Mouse (Mus musculus): ENCODE data around the gene Ccr1.
A peak's percentile ranks its signal among the peaks of the same experiment; 100 is the strongest.
"Not testable (repeated sequence)": the region's sequence is repeated elsewhere in the genome, so short reads cannot be mapped to it uniquely, and the experiment has no call there.

Gene Ccr1

GRCm38 (mm10) chr9:123968290-123968912, at the start of gene Ccr1:
Gene Ccr1 (minus strand): TSS chr9:123968692.
- no peak for DNase-seq (ENCODE audit: low spot score in 2 of 2)

DNA sequence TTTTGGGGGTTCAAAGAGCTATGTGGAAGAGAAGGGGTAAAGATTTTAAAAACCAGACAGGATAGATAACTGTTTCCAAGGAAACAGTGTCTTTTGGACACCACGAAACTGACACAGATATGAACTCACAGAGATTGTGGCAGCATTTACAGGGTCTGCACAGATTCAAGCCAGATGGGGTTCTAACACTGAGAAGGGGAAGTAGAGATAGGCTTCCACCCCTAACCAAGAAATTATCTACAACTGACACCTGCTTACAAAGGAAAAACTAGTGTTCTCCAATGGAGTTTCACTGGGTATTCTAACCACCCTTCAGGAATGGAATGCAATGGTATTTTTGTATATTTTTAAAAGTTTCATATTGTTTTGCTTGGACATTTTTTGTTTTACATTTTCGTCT, 47.6 kb upstream of the Ccr1 start:
- no peak for DNase-seq (ENCODE audit: low spot score in 2 of 2)

DNA sequence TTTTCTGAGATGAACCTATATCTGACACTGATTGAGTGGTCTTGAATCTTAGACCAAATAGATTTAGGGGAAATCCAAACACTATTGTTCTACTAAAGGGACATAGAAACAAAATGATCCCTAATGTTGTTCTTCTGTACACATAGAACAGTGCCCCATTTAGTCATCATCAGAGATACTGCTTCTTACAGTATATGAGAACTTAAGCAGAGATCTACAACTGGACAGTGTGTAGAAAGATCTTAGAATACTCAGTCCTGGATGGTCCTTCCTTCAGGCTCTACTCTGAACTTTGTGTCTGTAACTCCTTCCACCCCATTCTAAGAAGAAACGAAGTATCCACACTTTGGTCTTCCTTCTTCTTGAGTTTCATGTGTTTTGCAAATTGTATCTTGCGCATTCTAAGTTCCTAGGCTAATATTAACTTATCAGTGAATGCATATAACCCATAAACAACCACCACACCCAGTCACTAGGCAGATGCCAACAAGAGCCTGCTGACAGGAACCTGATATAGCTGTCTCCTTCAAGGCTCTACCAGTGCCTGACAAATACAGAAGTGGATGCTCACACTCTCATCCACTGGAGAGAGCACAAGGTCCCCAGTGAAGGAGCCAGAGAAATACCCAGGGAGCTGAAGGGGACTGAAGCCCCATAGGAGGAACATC, 46.6 kb upstream of the Ccr1 start:
- DNase-seq (ENCODE audit: low spot score in 2 of 2), result no peak

GRCm38 (mm10) chr9:124013270-124013669, 44.8 kb upstream of the Ccr1 start:
- no peak for DNase-seq (ENCODE audit: low spot score in 2 of 2)

DNA sequence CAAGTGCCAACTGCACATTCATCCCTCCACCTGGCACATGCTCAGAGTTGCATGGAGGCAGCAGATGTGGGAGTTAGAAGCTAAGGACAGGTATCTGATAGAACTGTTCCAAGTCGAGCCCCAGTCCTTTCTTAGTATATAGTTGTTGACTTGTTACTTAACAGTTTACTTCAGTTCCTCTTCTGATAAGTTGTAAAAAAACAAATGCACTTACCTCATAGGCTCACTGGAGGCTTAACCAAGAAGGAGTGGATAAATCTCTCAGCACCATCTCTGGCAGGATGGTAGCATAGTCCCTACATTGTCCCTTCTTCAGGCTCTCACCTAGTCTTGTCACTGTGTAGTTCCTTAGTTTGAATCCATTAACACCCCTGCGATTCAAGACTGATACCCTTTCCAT, 44.2 kb upstream of the Ccr1 start:
- DNase-seq (ENCODE audit: low spot score in 2 of 2), result no peak

GRCm38 (mm10) chr9:123999784-124000183, 31.3 kb upstream of the Ccr1 start:
- no peak for DNase-seq (ENCODE audit: low spot score in 2 of 2)

- DNase-seq (ENCODE audit: low spot score in 2 of 2), result no peak
Measured at GRCm38 (mm10) chr9:123997719-123998118, 29.2 kb upstream of the Ccr1 start.

- DNase-seq (ENCODE audit: low spot score in 2 of 2), result no peak
Measured at GRCm38 (mm10) chr9:123991312-123991906, 22.9 kb upstream of the Ccr1 start.

DNA sequence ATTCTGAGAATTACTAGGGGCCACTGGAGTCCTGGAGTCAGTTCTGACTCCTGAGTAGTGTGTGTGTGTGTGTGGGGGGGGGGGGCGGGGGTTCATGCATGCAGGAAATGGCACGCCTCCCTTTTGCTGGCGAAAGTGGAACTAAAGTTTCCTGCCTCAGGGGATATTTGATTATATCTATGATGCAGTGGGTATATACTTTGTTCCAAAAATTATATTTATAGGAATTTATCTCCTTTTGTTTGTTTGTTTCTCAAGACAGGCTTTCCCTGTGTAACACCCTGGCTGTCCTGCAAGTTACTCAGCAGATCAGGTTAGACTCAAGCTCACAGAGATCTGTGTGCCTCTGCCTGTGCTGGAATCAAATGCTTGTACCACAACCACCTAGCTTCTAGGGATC, 21.2 kb upstream of the Ccr1 start:
- DNase-seq (ENCODE audit: low spot score in 2 of 2), result no peak

GRCm38 (mm10) chr9:123986217-123986616, 17.7 kb upstream of the Ccr1 start:
- peak in 1 of 2 experiments; percentile 13 for DNase-seq (ENCODE audit: low spot score in 2 of 2)

- no peak for DNase-seq (ENCODE audit: low spot score in 2 of 2)
Measured at GRCm38 (mm10) chr9:123984943-123985342, 16.5 kb upstream of the Ccr1 start.

GRCm38 (mm10) chr9:123982720-123983119, 14.2 kb upstream of the Ccr1 start:
- DNase-seq (ENCODE audit: low spot score in 2 of 2), result no peak

- no peak for DNase-seq (ENCODE audit: low spot score in 2 of 2)
Measured at GRCm38 (mm10) chr9:123981909-123982308, 13.4 kb upstream of the Ccr1 start.

- not testable (repeated sequence) for DNase-seq (ENCODE audit: low spot score in 2 of 2)
Measured at GRCm38 (mm10) chr9:123980858-123981475, 12.5 kb upstream of the Ccr1 start.

- DNase-seq (ENCODE audit: low spot score in 2 of 2), result no peak
Measured at GRCm38 (mm10) chr9:123978308-123978707, 9.8 kb upstream of the Ccr1 start, which contains the start of gene Ccr1l1. Gene Ccr1l1 (minus strand): TSS chr9:123978408.

GRCm38 (mm10) chr9:123976876-123977663, 8.6 kb upstream of the Ccr1 start:
- no peak for DNase-seq (ENCODE audit: low spot score in 2 of 2)

- no peak for DNase-seq (ENCODE audit: low spot score in 2 of 2)
Measured at GRCm38 (mm10) chr9:123975630-123976029, 7.1 kb upstream of the Ccr1 start.

GRCm38 (mm10) chr9:123966858-123967495, 1.5 kb downstream of the Ccr1 start:
- not testable (repeated sequence) for DNase-seq (ENCODE audit: low spot score in 2 of 2)

DNA sequence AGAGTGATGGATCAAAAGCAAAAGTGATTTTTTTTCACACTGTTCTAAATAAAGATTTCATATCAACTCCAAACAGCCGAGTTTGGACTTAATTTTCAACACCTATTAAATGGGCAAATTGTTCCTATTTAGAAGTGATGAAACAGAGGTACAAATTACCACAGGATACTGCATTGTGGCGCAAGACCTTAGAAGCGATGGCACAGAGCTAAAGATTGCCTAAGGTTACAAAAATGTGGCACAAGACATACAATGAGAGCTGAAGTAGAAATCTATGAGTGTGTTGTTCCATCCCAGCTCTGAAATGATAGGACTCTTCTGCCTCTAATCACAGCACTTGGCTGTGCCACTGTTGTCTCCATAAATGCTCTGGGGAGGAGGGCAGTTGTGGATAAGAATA, 3.7 kb downstream of the Ccr1 start:
- DNase-seq (ENCODE audit: low spot score in 2 of 2), result no peak

DNA sequence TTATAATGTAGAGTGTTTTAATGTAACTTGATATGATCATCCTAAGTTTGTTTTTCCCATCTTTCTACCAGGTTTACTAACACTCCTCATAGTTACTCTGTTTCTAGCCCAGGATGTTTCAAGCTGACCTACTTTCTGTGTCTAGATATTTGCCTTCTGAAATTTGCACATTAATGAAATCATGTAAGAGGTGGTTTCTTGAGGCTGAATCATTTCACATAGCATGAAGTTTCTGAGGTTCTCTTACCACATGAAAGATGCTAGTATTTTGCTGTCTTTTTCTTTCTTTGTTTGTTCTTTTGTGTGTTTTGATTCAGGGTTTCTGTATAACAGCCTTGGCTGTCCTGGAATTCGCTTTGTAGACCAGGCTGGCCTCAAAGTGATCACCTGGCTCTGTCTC, 8.3 kb downstream of the Ccr1 start:
- no peak for DNase-seq (ENCODE audit: low spot score in 2 of 2)

- DNase-seq (ENCODE audit: low spot score in 2 of 2), result no peak
Measured at GRCm38 (mm10) chr9:123957911-123958413, 10.5 kb downstream of the Ccr1 start.
